Mouse (Mus musculus) midbrain, embryonic 15.5 days (tissue): ENCODE measurements at regions not wholly inside any gene's neighbourhood (a gene's known extent, or its start where the extent isn't known, plus 50 kb on each side); places are given as distances from the start of the nearest gene placed in this dataset.

ENCODE experiments used
- ATAC-seq: fragments of 200-750 bp; cut with Nextera tagmentation; replicated peaks from 2 replicates; pipeline ENCODE4 v1.8.0; 2017; ENCODE audit warnings: moderate TSS enrichment
- H3K27ac ChIP-seq: fragments of 300-500 bp; sonication (generic); 2 replicates; pipeline ENCODE4 v1.5.1; 2015; ENCODE audit warnings: mild to moderate bottlenecking, inconsistent platforms
- H3K27me3 ChIP-seq: fragments of 300-500 bp; sonication (generic); replicated peaks from 2 replicates; pipeline ENCODE4 v1.6.1; 2015; ENCODE audit warnings: inconsistent platforms
- H3K36me3 ChIP-seq: fragments of 300-500 bp; sonication (generic); replicated peaks from 2 replicates; pipeline ENCODE4 v1.6.1; 2015; ENCODE audit warnings: inconsistent platforms
- H3K4me1 ChIP-seq: fragments of 300-500 bp; sonication (generic); 2 replicates; pipeline ENCODE4 v1.6.1; 2015; ENCODE audit warnings: inconsistent platforms
- H3K4me2 ChIP-seq: fragments of 300-500 bp; sonication (generic); 2 replicates; pipeline ENCODE4 v1.6.1; 2015; ENCODE audit warnings: inconsistent platforms, mild to moderate bottlenecking, moderate library complexity
- H3K4me3 ChIP-seq: fragments of 300-500 bp; sonication (generic); 2 replicates; pipeline ENCODE4 v1.5.1; 2015; ENCODE audit warnings: mild to moderate bottlenecking, inconsistent platforms
- H3K9ac ChIP-seq: fragments of 300-500 bp; sonication (generic); 2 replicates; pipeline ENCODE4 v1.6.1; 2015; ENCODE audit warnings: mild to moderate bottlenecking, inconsistent platforms
- H3K9me3 ChIP-seq: fragments of 300-500 bp; sonication (generic); 2 replicates; pipeline ENCODE4 v1.6.1; 2016; ENCODE audit warnings: inconsistent platforms
- WGBS: fragments of 180-500 bp; shearing (Covaris S2); methylation state at CpG from one replicate; pipeline ENCODE4 v1.1.7; 2015; ENCODE audit warnings: mixed read lengths; 5-methylcytosine and 5-hydroxymethylcytosine counted together

DNA sequence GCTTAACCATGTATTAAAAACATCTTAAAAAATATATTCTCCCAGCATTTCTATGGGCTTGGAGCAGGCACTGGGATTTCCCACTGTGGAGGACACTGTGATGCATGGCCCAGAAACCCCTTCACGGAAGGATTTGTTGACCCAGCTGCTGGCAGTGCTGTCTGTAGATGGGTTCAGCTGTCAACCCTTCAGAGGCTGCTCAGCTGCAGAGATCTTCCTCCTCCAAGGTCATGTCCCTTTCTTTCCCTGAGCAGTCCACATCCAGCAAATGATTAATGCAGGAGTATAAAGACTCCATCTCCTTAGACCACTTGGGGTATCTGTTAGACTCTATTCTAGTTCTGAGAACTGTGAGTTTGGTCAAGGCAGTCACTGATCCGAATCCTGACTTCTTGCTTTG is 108.4 kb upstream of the 1810046K07Rik start:
- H3K27me3 ChIP-seq, result no peaks in the 10 kb centered on the region
- no peak for ATAC-seq

DNA sequence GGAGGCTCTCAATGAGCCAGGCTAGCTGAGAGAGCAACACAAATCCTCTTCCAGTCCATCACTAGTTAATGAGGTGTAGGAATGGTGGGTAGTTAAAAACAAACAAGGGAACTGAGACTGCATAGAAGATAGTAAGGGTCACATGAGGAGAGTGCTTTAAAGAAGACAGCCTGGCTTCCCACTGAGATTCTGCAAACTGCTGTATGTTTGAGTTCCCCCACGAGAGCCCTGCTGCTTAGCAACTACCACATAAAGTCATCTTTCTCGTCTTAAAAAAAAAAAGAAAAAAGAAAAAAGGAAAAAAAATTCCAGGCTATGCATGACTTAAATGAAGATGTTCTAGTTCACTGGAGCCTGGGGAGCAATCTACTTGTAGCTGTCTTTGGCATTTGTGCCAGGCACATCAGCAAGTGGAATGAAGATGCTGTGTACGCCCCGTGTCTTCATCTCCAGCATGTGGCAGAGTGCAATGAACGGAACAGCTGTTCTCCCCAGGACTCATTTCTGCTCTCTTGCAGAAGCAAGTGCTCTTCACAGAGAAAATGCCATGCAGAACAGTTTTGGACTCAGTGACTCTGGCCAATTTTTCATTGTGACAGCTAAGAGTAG is 113.2 kb upstream of the 1810046K07Rik start:
- H3K9ac ChIP-seq, result no peak overlapping the region
- H3K4me3 ChIP-seq, result no peak overlapping the region
- no peaks in the 10 kb centered on the region for H3K27me3 ChIP-seq
- WGBS, result 5% methylated on average over 5 of the region's 5 CpGs
- H3K36me3 ChIP-seq, result no peaks in the 10 kb centered on the region
- H3K4me2 ChIP-seq, result peak overlapping the region; percentile 23
- H3K9me3 ChIP-seq, result no peaks in the 10 kb centered on the region
- peak; percentile 82 for ATAC-seq
- peak overlapping the region; percentile 26 for H3K27ac ChIP-seq
- H3K4me1 ChIP-seq, result peaks cover 8% of the 10 kb centered on the region

More for the DNA sequence above, 108.4 kb upstream of the 1810046K07Rik start:
- no peaks in the 10 kb centered on the region for H3K36me3 ChIP-seq
- H3K4me1 ChIP-seq, result peaks cover 8% of the 10 kb centered on the region
- no peak overlapping the region for H3K9ac ChIP-seq
- H3K4me3 ChIP-seq, result no peak overlapping the region
- WGBS, result 75% methylated on average over 2 of the region's 2 CpGs
- no peak overlapping the region for H3K27ac ChIP-seq
- no peak overlapping the region for H3K4me2 ChIP-seq
- no peaks in the 10 kb centered on the region for H3K9me3 ChIP-seq

DNA sequence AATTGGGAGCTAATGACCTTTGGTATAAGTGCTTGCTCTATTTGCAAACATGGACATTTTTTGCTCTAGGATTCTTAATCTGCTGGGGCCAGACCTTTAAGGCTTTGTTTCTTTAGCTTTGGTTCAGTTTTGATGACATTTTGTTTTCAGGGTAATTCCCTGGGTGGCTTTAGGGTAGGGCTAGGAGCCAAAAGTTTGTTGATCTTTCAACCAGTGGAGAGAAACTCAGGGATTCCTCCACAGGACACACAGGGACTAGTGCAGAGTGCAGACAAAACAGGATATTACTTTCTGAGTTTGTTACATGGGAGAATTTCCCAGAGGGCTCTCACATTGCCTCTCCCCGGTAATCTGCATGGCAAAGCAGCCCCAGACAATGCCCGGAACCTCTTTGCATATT is 127.0 kb upstream of the 1810046K07Rik start:
- no peak overlapping the region for H3K4me3 ChIP-seq
- H3K4me2 ChIP-seq, result no peak overlapping the region
- H3K9me3 ChIP-seq, result no peaks in the 10 kb centered on the region
- no peak overlapping the region for H3K9ac ChIP-seq
- no peaks in the 10 kb centered on the region for H3K4me1 ChIP-seq
- 28% methylated on average over 2 of the region's 2 CpGs for WGBS
- H3K27me3 ChIP-seq, result no peaks in the 10 kb centered on the region
- no peaks in the 10 kb centered on the region for H3K36me3 ChIP-seq
- H3K27ac ChIP-seq, result no peak overlapping the region
- ATAC-seq, result no peak

DNA sequence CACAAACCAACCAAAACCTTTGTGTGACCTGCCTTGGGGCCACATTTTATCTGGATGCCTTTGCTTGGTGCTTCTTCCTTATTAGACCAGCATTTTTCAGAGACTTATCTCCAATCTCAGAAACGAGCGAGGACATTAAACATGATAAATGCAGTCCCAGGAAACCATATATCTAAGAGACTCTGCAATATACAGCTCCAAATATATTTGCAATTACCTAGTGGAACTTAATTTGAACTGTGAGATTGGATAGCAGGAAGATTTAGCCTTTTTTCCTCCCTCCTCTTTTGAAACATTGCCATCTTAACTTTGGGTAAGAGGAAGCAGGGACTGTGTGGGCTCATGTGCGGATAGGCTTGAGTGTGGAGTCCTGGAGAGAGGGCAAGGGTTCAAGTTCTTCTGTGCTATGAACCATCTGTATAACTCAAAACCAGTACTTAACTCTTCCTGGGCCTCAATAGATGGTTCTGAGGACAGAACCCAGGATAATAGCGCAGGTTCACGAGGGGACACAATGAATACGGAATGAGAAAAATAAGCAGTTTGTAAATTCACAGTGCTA is 133.8 kb upstream of the 1810046K07Rik start:
- no peak overlapping the region for H3K27ac ChIP-seq
- no peak overlapping the region for H3K4me3 ChIP-seq
- WGBS, result 86% methylated on average over 6 of the region's 6 CpGs
- H3K4me2 ChIP-seq, result no peak overlapping the region
- no peak for ATAC-seq
- H3K9me3 ChIP-seq, result no peaks in the 10 kb centered on the region
- no peaks in the 10 kb centered on the region for H3K27me3 ChIP-seq
- no peaks in the 10 kb centered on the region for H3K36me3 ChIP-seq
- H3K4me1 ChIP-seq, result no peaks in the 10 kb centered on the region
- no peak overlapping the region for H3K9ac ChIP-seq

DNA sequence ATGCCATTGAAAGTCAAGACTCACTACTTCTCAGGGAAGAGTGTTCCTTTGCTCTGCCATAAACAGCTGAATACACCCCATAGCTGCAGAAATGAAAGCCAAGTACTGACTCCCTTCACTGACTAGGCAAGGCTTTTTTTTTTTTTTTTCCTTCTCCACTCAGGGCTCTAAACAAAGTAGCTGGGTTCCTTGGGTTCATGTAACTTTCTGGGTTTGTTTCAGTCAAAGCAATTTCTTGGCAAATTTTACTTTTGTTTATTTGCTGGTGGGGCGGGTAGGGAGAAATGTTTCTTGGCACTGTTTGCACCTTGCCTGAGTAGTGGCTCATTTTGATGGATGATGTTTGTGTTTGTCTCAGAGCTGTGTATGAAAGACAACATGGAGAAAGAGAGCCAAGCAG is 141.3 kb upstream of the 1810046K07Rik start:
- H3K36me3 ChIP-seq, result no peaks in the 10 kb centered on the region
- no peak overlapping the region for H3K9ac ChIP-seq
- no peaks in the 10 kb centered on the region for H3K27me3 ChIP-seq
- H3K4me1 ChIP-seq, result no peaks in the 10 kb centered on the region
- no peaks in the 10 kb centered on the region for H3K9me3 ChIP-seq
- ATAC-seq, result no peak
- H3K27ac ChIP-seq, result no peak overlapping the region
- WGBS, result 88% methylated on average over 1 of the region's 1 CpGs
- H3K4me3 ChIP-seq, result no peak overlapping the region
- no peak overlapping the region for H3K4me2 ChIP-seq

DNA sequence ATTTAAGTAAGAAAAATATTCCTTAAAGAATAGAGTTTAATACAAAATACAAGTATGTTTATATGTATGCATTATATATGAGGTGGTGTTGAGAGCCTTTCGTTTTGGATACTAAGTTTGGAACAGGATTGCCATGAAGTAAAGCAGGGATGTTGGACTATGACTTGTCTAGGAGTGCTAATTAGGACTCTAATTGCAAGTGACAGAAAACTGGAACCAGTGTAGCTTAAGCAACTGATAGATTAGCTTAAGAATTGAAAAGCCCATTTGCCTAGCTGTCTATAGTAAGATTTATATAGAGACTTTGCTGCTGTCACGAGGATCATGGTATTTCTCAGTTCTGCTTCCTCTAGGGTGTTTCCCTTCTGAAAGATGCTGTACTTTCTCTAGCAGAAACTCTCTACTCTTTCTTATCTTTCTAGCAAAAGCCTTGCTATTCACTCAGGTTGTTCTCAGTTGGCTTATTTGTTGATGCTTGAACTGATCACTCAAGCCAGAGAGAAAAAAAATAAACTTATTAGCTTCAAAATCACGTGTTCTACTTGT is 147.9 kb upstream of the 1810046K07Rik start:
- Histone ChIP-seq H3K27me3 (no peaks in the 10 kb centered on the region), H3K36me3 (no peaks in the 10 kb centered on the region), H3K4me1 (no peaks in the 10 kb centered on the region), H3K4me3 (no peak overlapping the region), H3K9me3 (no peaks in the 10 kb centered on the region), H3K4me2 (no peak overlapping the region), H3K9ac (no peak overlapping the region), H3K27ac (no peak overlapping the region)
- 69% methylated on average over 3 of the region's 3 CpGs for WGBS
- no peak for ATAC-seq

DNA sequence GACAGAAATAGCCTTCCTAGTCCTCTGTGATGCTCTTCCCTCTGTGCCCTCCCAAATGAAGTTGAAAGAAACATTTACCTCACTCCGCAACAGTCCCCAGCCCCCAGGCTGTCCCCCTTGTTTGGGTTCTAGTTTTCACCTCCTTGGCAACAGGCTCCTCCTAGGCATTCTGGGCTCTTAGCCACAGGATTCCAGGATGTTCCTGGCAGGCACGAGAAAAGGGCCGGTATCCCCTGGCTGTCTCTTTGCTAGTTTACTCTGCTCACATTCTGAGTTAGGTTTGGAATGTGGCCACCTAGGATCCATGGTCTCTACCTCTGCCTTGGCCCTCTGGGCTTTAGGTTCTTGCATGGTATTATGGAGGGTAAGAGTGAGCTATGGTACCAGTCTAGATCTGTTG is 159.1 kb upstream of the 1810046K07Rik start:
- Histone ChIP-seq H3K4me2 (no peak overlapping the region), H3K27ac (no peak overlapping the region), H3K36me3 (no peaks in the 10 kb centered on the region), H3K4me1 (no peaks in the 10 kb centered on the region), H3K27me3 (no peaks in the 10 kb centered on the region), H3K9me3 (no peaks in the 10 kb centered on the region), H3K4me3 (no peak overlapping the region), H3K9ac (no peak overlapping the region)
- WGBS, result 61% methylated on average over 3 of the region's 3 CpGs
- ATAC-seq, result no peak

DNA sequence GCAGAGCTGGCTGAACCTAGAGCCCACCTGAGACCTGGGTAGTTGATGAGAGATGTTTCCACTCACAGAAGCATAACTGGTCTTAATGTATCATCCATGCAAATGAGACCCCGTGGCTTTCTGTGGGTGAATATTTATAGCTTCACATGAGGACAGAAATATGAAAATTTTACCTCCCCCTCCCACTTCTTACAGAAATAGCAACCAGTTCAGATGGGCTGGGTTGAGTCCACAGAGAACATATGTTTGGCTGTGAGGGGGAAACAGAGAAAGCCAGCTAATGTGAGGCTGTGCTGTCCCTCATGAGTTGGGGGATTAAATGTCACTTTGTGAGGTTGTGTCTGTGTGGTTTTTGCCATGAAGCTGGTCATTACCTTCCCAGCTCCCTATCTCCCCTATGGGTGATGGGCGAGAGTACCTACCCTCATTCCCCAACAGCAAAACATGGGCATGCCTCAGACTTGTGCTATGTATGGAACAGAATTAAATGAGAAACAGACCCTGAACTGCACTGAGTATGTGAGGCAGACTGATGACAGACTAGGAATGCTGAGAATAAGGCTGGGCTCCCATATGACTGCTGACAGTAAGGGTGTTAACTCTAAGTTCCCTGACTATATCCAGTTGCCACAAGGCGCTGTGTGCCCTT is 178.7 kb upstream of the 1810046K07Rik start:
- H3K27me3 ChIP-seq, result no peaks in the 10 kb centered on the region
- H3K9me3 ChIP-seq, result no peaks in the 10 kb centered on the region
- whole genome bisulfite sequencing, result 80% methylated on average over 3 of the region's 3 CpGs
- ATAC-seq, result no peak
- no peak overlapping the region for H3K4me3 ChIP-seq
- H3K27ac ChIP-seq, result no peak overlapping the region
- H3K36me3 ChIP-seq, result no peaks in the 10 kb centered on the region
- H3K4me1 ChIP-seq, result no peaks in the 10 kb centered on the region
- no peak overlapping the region for H3K4me2 ChIP-seq
- H3K9ac ChIP-seq, result no peak overlapping the region

DNA sequence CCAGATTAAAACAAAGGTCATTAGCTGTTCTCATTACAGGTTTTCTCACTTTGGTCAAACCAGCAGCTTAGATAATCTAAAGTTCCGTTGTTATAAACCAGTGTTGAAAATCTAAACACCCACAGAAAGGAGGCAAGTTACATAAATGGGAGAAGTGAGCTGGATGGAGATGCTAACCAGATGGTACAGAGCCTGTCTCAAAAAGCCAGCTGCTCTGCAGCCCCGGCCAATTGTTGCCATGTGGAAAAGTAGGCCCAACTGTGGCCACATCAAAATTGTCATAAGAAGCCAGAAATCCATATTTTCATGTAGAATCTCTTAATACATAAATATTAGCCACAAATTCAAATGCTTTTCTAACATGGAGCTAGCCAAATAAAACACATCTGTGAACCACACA is 188.9 kb upstream of the 1810046K07Rik start:
- Histone ChIP-seq H3K27me3 (no peaks in the 10 kb centered on the region), H3K4me2 (no peak overlapping the region), H3K9me3 (no peaks in the 10 kb centered on the region), H3K4me1 (no peaks in the 10 kb centered on the region), H3K27ac (no peak overlapping the region), H3K9ac (no peak overlapping the region), H3K4me3 (no peak overlapping the region), H3K36me3 (no peaks in the 10 kb centered on the region)
- 77% methylated on average over 2 of the region's 2 CpGs for WGBS
- ATAC-seq, result no peak

DNA sequence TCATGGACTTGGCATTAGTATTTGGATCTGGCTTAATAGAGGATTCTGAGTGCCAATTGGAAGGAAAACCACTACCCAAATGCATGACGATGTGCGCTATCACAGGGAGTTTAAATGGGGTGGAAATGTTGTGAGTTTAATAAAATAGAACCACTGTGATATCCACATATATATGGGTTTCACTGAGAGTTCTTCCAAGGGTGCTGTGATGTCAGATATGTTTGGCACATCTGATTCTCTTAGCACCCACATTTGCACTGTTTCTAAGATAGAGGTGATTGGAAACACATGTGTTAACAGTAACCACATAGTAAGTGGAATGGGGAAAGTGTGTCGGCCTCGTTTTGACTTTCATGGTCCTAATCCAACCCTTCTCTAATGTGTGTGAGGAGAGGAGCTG is 189.7 kb upstream of the 1810046K07Rik start:
- no peaks in the 10 kb centered on the region for H3K36me3 ChIP-seq

DNA sequence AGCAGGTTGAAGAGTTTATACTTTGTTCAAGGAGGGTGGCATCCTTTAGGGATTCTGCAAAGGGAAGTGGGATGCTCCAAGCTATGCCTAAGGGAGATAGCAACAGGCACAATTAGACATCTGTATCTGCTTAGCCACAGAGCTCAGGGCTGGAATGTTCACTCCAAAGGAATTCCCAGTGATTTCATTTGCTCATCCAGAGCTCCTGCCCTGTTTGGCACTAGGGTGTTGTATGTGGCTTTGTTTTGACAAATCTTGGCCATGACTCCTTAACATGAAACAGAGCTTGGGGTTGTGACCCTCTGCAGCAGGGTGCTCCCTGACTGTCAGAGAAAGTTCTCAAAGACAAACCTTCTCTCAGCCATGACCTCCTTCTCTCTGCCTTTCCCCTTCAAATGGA is 194.8 kb upstream of the 1810046K07Rik start:
- Histone ChIP-seq H3K27ac (no peak overlapping the region), H3K9ac (no peak overlapping the region), H3K4me2 (no peak overlapping the region), H3K36me3 (no peaks in the 10 kb centered on the region), H3K4me3 (no peak overlapping the region), H3K9me3 (no peaks in the 10 kb centered on the region), H3K27me3 (no peaks in the 10 kb centered on the region), H3K4me1 (no peaks in the 10 kb centered on the region)
- no peak for ATAC-seq

More for the DNA sequence above, 189.7 kb upstream of the 1810046K07Rik start:
- no peak overlapping the region for H3K9ac ChIP-seq
- H3K4me2 ChIP-seq, result no peak overlapping the region
- H3K4me1 ChIP-seq, result no peaks in the 10 kb centered on the region
- WGBS, result 87% methylated on average over 4 of the region's 4 CpGs
- no peak for ATAC-seq
- H3K27me3 ChIP-seq, result no peaks in the 10 kb centered on the region
- H3K4me3 ChIP-seq, result no peak overlapping the region
- no peak overlapping the region for H3K27ac ChIP-seq
- no peaks in the 10 kb centered on the region for H3K9me3 ChIP-seq

DNA sequence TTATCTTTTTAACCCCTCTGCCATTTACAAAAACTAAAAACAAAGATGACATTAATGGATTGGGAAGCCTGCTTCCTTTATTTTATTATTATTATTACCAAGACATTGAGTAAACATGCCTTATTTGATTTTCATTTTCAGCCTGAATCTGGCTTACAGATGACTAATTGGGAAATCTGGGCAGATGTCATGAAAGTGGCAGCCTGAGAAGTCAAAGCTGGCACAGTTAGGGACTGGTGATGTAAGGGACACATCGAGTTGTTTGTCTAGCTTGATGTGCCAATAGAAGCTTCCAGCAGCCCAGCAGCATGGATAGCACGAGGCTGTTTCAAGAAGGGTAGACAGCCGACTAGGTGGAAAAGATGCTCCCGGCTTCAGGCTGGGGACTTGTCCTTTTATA is 197.2 kb upstream of the 1810046K07Rik start:
- no peak overlapping the region for H3K27ac ChIP-seq
- no peaks in the 10 kb centered on the region for H3K4me1 ChIP-seq
- no peaks in the 10 kb centered on the region for H3K27me3 ChIP-seq
- H3K36me3 ChIP-seq, result no peaks in the 10 kb centered on the region
- no peaks in the 10 kb centered on the region for H3K9me3 ChIP-seq
- no peak for ATAC-seq
- H3K4me2 ChIP-seq, result no peak overlapping the region
- WGBS, result 85% methylated on average over 4 of the region's 4 CpGs
- no peak overlapping the region for H3K4me3 ChIP-seq
- no peak overlapping the region for H3K9ac ChIP-seq

DNA sequence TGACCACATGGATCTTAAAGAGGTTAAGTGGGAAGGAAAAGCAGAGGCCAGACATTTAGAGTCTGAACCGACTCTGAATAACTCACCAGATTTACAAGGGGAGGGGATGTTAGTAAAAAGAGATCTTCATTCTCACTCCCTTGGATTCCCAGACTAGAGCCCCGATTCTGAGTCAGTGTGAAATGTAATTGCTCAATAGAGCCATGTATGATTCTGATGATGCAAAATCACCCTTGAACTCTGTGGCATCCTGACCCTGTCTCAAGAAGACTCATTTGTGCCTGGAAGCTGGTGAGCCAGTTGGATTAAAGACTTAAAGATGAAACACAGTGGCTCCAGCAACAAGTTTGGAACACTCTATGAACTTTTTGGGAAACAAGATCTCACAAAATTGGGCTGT is 210.2 kb upstream of the 1810046K07Rik start:
- Histone ChIP-seq H3K27ac (no peak overlapping the region), H3K27me3 (no peaks in the 10 kb centered on the region), H3K9me3 (no peaks in the 10 kb centered on the region), H3K4me3 (no peak overlapping the region), H3K4me1 (no peaks in the 10 kb centered on the region), H3K36me3 (no peaks in the 10 kb centered on the region), H3K9ac (no peak overlapping the region), H3K4me2 (no peak overlapping the region)
- WGBS, result 77% methylated on average over 2 of the region's 2 CpGs
- no peak for ATAC-seq
